Mouse (Mus musculus) brain, embryonic 14.5 days (tissue): ENCODE measurements around the gene Cd274. TPM values are rescaled to one million over a fixed set of nuclear protein-coding genes. Genes with fewer than 3 reads are reported as not detected.

Source experiments
- DNase-seq: peaks from one replicate; pipeline ENCODE4 v3.0.0-alpha.2; 2011; ENCODE audit warnings: low read depth
- CTCF ChIP-seq: fragments of 200-500 bp; IDR thresholded peaks from 2 replicates; pipeline ENCODE4 v1.5.1; 2012; ENCODE audit warnings: inconsistent platforms, mild to moderate bottlenecking, moderate library complexity, borderline replicate concordance; ENCODE audit not compliant: insufficient read depth, insufficient read length; ENCODE audit errors: extremely low read depth
- POLR2A ChIP-seq: fragments of 200-500 bp; IDR thresholded peaks from 2 replicates; pipeline ENCODE4 v1.6.1; 2012; ENCODE audit warnings: mild to moderate bottlenecking, inconsistent platforms, borderline replicate concordance; ENCODE audit not compliant: poor library complexity, insufficient read depth, insufficient read length, severe bottlenecking; ENCODE audit errors: extremely low read depth
- polyA plus RNA-seq: library from polyadenylated mRNA; depleted of rRNA; stranded (reverse); fragments of >200 nt; gene quantifications from 2 replicates; pipeline ENCODE4 v1.2.3, GENCODE M21; 2012; rRNA removed

Gene Cd274
- polyA plus RNA-seq, 1 experiment: 1.1 TPM

- no peak for DNase-seq
- TF ChIP-seq CTCF (no peak), POLR2A (no peak)
These were observed 52.7 kb downstream of the Cd274 start for GRCm38 (mm10) chr19:29419946-29420345.

GRCm38 (mm10) chr19:29420397-29420796 is 53.1 kb downstream of the Cd274 start:
- DNase-seq: no peak

GRCm38 (mm10) chr19:29422013-29422645 is 54.9 kb downstream of the Cd274 start:
- DNase-seq: no peak
- TF ChIP-seq POLR2A (no peak), CTCF (no peak)

More at GRCm38 (mm10) chr19:29420397-29420796, 53.1 kb downstream of the Cd274 start:
- no peak for TF ChIP-seq CTCF
- TF ChIP-seq POLR2A: no peak

- TF ChIP-seq CTCF (no peak), POLR2A (no peak)
- DNase-seq: no peak
These were observed 55.5 kb downstream of the Cd274 start for GRCm38 (mm10) chr19:29422796-29423195.

- DNase-seq: no peak
- TF ChIP-seq POLR2A: no peak
- TF ChIP-seq CTCF: no peak
These were observed 63.3 kb downstream of the Cd274 start for GRCm38 (mm10) chr19:29430516-29430915.

- no peak for DNase-seq
- TF ChIP-seq POLR2A (no peak), CTCF (no peak)
These were observed 63.7 kb downstream of the Cd274 start for GRCm38 (mm10) chr19:29430953-29431352.

- DNase-seq: no peak
- TF ChIP-seq POLR2A: no peak
- no peak for TF ChIP-seq CTCF
These were observed 69.7 kb downstream of the Cd274 start for GRCm38 (mm10) chr19:29436793-29437479.

Other genes with a start within 250 kb of the Cd274 start
- gene Jak2, start 115.6 kb upstream of the Cd274 start, polyA plus RNA-seq: 27.3 and 29.5 TPM in 2 replicates
- 1.0 and 1.6 TPM in 2 replicates for gene Insl6, start 42.1 kb upstream of the Cd274 start, polyA plus RNA-seq
- gene Rln1, start 32.8 kb upstream of the Cd274 start, polyA plus RNA-seq: 1.3 and 1.5 TPM in 2 replicates
- gene Plgrkt, start 65 bp upstream of the Cd274 start, polyA plus RNA-seq: 50.7 and 63.5 TPM in 2 replicates
- gene Pdcd1lg2, start 43.5 kb downstream of the Cd274 start, polyA plus RNA-seq: 0.10 TPM in 1 of 2 replicates, not detected in the other
- 19.6 and 28.4 TPM in 2 replicates for gene Ric1, start 154.8 kb downstream of the Cd274 start, polyA plus RNA-seq